Mouse (Mus musculus) lung, postnatal 25 days (tissue): ENCODE results near the gene Sh3bgrl.
"Not testable (repeated sequence)": the region's sequence is repeated elsewhere in the genome, so short reads cannot be mapped to it uniquely, and the experiment has no call there.

Source experiments
- DNase-seq: peaks from one replicate; pipeline ENCODE4 v3.0.0; 2022; ENCODE audit warnings: low spot score

The Sh3bgrl gene

DNA sequence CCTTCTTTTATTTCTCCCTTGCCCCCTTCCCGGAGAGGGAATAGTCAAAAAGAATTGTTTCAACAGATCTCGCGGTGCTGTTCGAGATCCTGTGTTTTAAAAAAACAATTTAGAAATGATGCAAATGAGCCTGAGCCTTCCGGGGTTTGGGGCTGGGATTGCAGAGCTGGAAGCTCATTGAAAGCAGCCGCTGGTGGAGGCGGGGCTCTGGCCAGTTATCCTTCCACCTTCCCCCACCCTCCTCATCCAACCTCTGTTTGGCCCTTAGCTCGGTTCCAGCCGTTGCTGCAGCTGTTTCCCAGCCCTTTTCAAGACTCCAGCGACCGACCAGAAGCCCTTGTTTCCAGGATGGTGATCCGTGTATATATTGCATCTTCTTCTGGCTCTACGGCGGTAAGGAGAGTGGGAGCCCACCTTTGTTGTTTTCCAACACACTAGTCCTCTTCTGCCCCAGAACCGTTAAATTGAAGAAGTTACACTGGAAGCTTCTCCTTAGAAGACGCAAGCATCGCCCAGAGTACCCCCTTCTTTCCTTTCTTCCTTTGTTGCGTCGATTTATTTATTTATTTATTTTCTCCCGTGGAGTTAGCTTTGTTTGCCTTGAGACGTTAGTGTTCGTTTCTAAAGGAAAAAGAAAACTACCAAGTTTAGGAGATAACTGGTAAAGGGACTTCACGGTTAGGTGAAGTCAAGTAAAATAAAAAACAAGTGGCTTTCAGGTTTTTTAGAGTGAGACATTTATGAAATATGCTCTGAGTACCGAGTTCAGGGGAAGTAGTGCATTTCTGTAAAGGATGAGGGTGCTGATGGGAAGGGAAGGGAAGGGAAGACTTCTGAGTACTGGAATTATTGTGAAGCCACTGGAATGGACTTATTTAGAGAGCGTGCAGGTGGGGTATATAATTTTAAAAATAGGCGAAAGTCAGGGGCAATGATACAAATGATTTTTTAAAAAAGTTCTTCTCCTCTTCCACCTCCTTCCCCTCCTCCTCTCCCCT, at the start of gene Sh3bgrl:
Gene Sh3bgrl, plus strand, starts transcription at position 121 of the 998 bp plus-strand sequence.
- DNase-seq, result peak; percentile 82

DNA sequence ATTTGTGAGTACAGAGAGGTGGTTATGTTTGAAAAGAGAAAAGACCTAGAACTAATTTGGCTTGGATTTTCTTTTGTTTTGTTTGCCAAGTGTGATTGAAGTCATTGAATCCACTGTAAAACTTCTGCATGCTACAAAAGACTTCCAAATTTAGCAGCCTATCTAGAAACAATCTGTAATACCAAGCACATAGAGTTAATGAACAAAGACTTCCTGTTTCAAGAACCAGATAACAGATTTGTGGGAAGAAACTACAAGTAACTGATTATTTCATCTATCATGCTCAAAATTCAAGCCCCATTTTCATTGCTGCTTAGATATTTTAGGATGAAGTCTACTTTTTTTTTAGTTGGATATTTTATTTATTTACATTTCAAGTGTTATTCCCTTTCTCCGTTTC, 47.4 kb upstream of the Sh3bgrl start:
- DNase-seq, result no peak

DNA sequence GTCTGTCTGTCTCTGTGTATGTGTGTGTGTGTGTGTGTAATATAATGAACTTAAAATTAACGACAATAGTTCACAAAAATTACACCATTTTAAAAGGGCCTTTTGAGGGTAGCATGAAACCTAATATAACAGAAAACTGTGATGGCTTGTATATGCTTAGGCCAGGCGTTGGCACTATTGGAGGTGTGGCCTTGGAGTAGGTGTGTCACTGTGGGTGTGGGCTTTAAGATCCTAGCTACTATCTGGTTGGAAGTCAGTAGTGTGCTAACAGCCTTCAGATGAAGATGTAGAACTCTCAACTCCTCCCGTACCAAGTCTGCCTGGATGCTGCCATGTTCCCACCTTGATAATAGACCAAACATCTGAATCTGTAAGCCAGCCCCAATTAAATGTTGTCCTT, 23.4 kb upstream of the Sh3bgrl start:
- DNase-seq, result no peak

DNA sequence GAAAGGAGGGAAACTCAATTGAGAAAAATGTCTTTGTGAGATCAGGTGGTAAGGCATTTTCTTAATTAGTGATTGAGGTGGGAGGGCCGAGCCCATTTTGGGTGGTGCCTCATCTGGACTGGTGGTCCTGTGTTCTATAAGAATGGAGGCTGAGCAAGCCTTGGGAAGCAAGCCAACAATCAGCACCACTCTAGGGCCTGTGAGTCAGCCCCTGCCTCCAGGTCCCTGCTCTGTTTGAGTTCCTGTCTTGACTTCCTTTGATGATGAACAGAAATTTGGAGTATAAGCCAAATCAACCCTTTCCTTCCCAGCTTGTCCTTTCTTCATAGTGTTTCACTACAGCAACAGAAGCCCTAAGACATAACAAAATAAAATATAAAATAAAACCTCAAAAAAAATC, 19.4 kb upstream of the Sh3bgrl start:
- DNase-seq, result no peak

DNA sequence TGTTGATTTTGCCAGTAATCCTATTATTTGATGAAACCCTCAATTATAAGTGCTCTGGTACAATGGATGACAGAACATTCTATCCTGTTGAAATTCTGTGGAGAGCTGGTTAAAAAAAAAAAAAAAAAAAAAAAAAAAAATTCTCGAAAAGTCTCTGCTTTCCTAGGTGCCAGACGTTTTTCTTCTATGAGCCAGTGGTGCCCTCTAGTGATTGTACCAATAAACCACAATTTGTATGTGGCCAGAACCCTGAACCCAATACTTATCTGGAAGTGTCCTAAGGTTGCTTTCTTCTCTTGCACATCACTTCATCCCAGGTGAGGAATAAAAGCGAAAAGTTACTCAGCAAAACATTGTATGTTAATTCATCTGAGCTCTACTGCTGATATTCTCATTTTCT, 18.8 kb upstream of the Sh3bgrl start:
- DNase-seq, result peak; percentile 17

DNA sequence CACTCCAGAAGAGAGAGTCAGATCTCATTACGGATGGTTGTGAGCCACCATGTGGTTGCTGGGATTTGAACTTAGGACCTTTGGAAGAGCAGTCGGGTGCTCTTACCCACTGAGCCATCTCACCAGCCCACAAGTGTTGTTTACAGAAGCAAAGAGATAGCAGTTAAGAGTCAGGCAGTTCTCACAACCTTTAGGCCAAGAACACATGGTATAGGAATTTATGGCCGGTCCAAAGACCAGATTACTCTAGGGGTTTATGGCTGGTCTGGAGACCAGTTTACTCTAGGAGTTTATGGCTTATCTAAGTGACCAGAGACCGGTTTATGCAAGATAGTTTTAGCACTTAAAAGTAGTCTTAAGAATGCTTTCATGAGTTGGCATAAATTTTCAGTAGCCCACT, 15.8 kb upstream of the Sh3bgrl start:
- DNase-seq, result not testable (repeated sequence)

DNA sequence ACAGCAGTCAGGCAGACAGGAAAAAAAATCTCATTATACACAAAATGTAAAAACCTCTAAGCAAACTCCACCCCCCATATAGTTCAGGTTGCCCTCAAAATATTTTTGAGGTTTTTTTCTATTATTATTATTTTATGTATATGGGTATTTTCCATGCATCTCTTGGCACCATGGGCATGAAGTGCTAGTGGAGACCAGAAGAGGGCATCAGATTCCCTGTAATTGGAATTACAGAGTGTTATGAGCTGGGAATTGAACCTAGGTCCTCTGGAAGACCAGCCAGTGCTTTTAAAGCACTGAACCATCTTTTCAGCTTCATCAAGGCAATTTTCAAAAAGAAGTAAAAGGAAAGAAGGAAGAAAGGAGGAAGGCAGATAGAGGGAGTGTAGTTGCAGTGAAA, 8.1 kb upstream of the Sh3bgrl start:
- DNase-seq, result no peak

DNA sequence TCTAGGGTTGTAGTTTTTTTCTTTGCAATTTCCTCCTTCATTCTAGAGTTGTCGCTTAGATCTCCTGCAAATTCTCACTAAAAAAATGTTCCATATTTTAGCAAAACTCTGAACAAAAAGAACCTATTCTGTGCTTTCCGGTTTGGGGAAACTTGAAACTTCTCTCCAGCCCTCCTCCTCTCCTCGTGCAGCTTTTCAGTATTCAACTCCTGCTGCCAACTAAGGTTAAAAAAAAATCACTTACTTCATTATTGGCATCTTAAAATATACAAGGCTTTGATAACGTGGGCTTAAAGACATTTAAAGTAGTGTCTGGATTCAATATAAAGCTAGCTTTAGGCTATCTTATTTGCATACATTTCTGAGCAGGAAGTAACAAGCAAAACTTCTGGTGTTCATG, 365 bp upstream of the Sh3bgrl start:
- DNase-seq, result no peak

DNA sequence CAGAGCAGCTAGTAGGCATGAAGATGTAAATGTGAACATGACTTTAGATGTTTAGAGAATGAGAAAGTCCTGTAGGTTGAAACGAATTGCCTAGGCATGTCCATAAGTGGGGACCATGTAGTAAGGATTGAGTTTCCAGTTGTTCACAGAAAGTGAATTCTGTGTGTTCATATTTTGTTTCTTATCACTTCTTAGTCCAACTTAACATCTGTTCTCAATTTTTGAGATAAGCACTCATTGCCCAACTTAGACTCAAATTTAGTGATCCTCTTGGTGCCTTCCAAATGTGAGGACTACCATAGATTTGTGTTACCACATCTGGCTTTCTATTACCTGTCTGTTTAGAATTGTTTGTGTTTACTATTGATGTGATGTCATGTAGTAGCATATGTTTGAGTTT, 3.3 kb downstream of the Sh3bgrl start:
- no peak for DNase-seq

DNA sequence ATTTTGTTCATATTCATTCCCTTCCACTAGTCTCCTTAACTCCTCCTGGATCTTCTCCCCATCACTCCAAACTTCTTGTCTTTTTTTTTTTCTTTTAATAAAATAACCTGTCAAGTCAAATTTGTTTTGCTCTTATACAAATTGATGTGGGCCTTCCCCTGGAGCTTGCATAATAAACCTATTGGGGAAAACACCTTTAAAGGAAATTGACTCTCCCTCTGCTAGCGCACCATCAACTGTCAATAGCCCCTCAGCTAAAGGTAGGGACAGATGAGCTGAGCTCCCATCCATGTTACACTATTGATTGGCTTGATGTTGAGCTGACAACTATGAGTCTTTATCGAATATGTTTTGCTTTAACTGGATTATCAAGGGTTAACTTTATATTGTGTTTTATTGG, 5.3 kb downstream of the Sh3bgrl start:
- no peak for DNase-seq

DNA sequence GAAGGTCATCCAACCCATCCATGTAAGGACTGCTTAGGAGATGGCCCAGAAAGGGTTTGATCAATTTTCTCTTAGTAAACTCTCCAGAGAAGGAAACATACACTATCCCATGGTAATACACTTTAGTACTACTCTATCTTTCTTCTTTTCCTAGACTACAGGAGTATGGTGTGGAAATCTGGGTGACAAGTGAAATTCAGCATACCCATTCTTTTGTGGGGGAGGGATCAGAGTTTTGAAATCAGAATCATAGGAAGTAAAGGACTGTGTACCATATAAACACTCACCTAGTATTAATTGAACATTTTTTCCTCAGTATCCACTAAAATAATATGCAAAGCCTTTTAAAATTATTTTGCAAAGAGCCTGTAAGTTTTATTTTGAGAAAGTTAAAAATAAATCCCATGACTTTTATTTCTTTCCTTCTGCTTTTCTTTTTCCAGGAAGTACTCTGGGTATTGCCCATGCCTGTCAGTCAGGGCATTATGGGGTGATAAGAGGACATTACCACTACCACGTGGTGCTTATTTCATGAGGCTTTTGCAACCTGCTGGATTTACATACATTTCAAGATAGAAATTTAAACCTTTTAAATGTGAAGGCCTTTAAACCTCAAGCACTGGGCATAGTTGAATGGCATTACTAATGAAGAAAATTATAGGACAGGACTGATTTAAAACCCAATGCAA, 13.1 kb downstream of the Sh3bgrl start:
- DNase-seq, result no peak

DNA sequence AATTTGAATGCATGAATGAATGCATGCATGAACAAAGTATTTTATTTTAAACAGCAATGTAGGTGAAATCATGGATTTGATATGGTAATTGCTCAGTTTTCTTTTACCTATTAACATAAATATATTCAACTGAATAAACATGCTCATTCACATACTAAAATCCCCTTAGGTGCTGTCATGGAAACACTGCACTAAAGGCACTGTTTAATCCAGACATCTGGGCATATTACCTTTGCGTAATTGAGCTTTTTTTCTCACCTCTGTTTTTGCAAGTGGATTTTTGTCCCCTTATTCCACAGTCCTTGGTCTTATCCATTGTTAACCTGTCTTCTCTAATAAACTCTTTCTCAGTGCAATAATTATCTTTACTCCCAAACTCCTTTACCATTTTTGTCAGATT, 17.7 kb downstream of the Sh3bgrl start:
- no peak for DNase-seq

DNA sequence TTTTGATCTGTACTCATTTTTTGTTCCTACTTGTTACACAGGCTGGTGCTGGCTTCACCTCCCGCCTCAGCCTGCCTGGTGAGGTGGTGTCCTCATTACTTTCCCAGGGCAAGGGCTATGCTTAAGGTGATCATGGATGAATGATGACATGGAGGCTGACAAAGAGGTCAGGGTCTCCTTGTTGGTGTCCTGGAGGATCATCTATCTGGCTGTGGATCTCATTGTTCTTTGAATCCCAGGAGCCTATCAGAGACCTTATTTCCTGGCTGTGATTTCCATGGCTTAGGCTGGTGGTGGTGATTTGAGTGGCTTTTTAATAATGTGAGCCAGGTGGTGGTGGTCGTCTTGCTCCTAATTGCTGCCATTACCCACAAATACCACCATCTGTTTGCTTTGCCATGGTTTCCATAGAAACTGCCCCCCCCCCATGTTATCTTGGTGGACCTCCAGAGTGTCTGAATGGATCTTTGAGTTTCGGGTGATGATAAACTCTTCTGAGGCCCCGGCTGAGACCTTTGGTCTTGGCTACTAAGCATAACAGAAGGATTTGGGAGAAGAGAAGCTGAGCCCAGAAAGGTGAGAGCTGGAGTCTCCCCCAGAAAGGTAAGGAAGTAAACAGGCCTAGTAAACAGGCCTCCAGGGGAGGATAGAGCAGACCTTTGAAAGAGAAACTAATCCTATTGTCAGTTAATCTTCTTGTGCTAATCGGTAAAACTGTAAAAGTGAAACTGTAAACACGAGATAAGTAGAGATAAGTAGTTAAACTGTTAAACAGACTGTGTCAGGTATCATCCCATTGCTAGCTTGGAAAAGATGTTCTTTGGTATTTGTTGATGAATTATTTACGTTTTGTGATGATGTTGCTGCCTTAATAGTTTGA, 18.5 kb downstream of the Sh3bgrl start:
- no peak for DNase-seq

DNA sequence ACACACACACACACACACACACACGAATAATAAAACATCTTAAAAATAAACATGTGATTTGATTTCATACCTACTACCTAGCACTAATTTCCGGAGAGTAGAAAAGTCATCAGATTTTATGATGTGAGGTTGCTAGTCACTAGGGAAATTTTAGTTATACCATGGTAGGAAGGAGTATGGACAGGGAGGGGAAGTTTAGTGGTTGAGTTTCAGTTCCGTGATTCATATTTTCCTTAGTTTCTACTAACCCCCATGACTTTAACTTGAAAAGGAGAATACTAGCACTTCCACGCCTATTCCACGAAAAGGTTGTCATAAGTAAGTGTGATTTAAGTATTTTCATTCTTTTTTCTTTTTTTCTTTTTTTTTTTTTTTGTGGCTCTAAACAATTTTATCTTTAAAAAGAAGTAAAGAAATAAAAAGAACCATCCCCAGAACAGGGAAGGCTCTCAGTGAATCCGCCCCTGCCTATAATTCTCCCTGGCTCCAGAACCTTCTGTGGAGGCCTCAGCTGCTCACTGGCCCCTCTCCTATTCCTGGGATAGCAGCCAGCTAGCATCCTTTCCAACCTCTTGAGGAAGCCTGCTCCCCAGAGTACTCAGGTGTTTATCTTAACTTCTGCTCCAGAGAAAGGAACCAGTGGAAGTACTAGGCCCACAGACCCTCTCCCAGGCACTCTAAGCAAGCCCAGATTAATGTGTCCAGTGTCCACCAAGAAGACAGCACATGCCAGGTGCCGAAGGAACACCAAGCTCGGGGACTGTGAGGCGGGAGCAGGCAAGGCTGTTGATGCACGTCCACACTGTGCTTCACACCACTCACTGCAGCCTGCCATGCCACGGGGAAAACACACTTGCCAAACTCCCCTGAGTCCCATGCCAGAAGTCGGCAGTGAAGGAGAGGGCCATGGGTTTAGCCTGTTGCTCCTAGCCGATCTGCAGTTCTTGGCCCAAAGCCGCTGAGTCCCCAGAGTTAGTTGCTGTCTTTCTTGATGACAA, 25.0 kb downstream of the Sh3bgrl start:
- no peak for DNase-seq

DNA sequence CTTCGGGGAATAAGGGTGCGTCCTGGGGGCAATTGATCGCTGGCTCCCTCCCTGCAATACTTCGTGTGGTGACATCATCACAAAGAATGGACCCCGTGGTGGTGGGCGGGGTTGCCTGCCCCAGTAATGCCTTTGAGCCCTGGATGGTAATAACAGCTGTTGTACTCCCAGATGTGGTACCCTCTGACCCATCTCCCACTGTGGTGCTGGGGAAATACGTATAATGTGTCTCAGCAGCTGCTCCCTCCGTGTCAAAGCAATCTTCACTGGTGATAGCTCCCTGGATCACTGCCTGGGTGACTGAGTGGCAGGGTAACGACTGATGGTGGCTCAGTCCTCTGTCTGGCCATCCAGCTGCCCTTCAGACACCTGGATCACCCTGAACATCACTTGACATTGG, 26.0 kb downstream of the Sh3bgrl start:
- DNase-seq, result no peak

DNA sequence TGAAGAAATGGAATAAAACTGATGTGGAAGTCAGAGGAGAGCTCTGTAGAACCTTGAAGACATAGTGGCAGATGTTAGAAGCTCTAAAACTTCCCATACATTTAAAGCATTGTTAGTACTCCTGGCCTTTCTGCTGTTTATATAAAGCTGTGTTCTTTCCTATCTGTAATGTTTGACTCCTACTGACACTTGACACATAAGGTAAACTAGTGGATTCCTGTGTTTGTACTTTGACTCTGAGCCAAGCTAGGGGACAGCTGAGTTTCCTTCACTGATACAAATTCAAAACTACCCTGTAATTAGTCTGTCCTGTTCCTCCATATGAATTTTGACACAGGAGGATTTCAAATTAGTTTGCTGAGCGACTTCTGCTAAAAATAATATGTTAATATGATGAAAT, 27.5 kb downstream of the Sh3bgrl start:
- DNase-seq, result peak; percentile 53

DNA sequence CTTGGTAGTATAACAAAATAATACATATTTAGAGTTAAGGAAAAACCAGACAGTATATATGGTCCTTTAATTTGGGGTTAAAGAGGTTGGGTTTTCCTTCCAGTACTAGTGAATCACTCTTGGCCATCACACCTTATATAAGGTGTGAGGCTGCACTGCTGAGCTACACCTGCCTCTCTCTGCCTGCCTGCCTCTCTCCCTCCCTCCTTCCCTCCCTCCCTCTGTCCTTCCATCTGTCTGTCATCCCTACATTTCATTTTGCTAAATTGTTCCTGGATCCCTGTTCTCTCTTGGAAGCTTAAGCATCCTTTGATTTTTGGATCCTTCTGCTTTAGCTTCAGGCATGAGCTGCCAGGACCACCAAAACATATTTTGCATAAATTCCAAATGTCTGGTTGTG, 28.6 kb downstream of the Sh3bgrl start:
- no peak for DNase-seq

DNA sequence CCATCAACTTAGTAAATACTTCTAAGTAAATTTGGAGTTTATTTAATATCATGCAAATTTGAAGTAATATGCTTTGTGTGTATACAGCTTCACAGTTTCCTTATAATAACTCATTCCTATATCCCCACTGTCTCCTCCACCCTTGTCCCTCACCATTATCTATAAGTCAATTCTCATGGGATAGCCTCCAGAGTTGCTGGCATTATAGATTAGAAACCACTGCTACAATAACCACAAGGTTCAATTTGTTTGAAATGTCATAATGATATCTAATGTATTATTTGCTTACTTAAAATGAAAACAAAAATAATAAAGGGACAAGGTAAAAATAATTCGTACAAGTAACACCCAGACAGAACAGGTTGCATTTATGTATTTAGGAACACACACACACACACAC, 31.7 kb downstream of the Sh3bgrl start:
- no peak for DNase-seq

DNA sequence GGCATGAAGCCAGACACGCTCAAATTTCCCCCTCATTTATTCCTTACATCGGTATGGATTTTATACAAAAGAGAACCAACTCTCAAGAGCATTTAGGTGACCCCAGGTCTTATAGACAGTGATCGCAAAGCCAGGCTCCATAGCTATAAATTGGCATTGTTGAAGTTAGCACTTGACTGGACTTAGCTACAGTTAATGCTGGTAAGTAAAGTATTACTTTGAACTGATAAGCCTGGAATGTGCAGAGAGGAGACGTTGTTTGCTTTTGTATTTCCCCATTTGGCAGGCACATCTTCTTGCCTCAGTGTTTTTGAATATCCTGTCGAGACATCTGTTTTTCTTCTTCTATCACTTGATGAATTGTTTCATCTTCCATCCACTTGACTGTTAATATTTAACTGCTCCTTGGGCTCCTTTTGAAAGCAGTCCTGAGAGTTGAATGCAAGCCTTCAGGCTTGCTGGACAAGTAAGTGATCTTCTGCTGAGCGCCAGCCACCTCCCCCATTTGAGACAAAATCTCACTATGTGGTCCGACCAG, 32.5 kb downstream of the Sh3bgrl start:
- DNase-seq, result peak; percentile 53

DNA sequence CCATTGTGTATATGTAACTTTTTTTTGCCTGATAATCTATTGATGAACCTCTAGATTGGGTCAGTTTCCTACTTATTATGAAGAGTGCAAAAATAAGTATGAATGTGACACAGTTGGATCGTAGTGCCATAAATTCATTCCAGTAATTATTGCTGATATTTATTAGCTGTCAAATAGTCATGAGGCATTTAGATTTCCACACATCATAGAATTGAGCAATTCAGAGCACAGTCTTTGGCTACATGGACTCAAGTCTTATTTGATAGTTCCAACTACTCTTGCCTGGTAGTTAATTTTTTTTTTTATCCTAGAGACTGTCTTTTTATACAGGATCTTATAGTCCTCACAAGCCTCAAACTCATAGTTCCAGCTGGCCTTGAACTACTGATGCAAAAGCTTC, 34.9 kb downstream of the Sh3bgrl start:
- DNase-seq, result no peak

DNA sequence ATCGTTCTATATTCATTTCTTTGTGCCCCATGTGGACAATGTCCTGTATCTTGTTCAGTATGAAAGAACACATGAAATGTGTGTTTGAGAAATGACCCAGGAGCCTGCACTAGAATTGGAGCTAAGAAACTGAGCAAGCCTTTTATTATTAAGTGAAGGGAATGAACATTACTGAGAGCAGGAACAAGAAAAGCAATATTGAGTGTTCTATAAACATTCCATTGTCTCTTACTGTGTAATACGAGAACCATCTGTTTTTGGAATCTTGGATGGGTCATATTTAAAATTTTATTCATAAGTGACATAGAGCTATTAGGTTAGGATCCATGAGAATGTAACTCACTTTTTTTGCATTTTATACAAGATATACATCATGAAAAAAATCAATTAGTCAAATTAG, 36.7 kb downstream of the Sh3bgrl start:
- DNase-seq, result no peak
